Mouse (Mus musculus) midbrain, postnatal 0 days (tissue): ENCODE results near the gene Atf6. TPM values are rescaled to one million over a fixed set of nuclear protein-coding genes. Genes with fewer than 3 reads are reported as not detected.

ENCODE experiments used
- ATAC-seq: fragments of 200-750 bp; cut with Nextera tagmentation; 2 replicates; pipeline ENCODE4 v1.8.0; 2017; ENCODE audit warnings: moderate number of reproducible peaks, mild to moderate bottlenecking, moderate TSS enrichment, moderate library complexity; ENCODE audit not compliant: low FRiP score
- DNase-seq: peaks from one replicate; pipeline ENCODE4 v3.0.0-alpha.2; 2015; ENCODE audit warnings: low spot score
- H3K27ac ChIP-seq: fragments of 300-500 bp; sonication (generic); 2 replicates; pipeline ENCODE4 v1.5.1; 2014; ENCODE audit warnings: low read depth, mild to moderate bottlenecking, low read length, mixed read lengths
- H3K27me3 ChIP-seq: fragments of 300-500 bp; sonication (generic); 2 replicates; pipeline ENCODE4 v1.6.1; 2014; ENCODE audit warnings: low read length, control low read depth, mixed read lengths; ENCODE audit not compliant: insufficient read depth
- H3K36me3 ChIP-seq: fragments of 300-500 bp; sonication (generic); 2 replicates; pipeline ENCODE4 v1.6.1; 2014; ENCODE audit warnings: low read length, control low read depth, mixed read lengths; ENCODE audit not compliant: insufficient read depth
- H3K4me1 ChIP-seq: fragments of 300-500 bp; sonication (generic); 2 replicates; pipeline ENCODE4 v1.6.1; 2014; ENCODE audit warnings: mild to moderate bottlenecking, control low read depth, antibody characterized with exemption, low read length, mixed read lengths; ENCODE audit not compliant: insufficient read depth
- H3K4me2 ChIP-seq: fragments of 300-500 bp; sonication (generic); 2 replicates; pipeline ENCODE4 v1.6.1; 2014; ENCODE audit warnings: low read depth, mild to moderate bottlenecking, low read length, mixed read lengths; ENCODE audit not compliant: poor library complexity, severe bottlenecking
- H3K4me3 ChIP-seq: fragments of 300-500 bp; sonication (generic); 2 replicates; pipeline ENCODE4 v1.5.1; 2014; ENCODE audit warnings: low read depth, mild to moderate bottlenecking, low read length, moderate library complexity
- H3K9ac ChIP-seq: fragments of 300-500 bp; sonication (generic); replicated peaks from 2 replicates; pipeline ENCODE4 v1.6.1; 2014; ENCODE audit warnings: mild to moderate bottlenecking, low read length, moderate library complexity, mixed read lengths; ENCODE audit not compliant: poor library complexity, severe bottlenecking
- H3K9me3 ChIP-seq: fragments of 300-500 bp; sonication (generic); 2 replicates; pipeline ENCODE4 v1.6.1; 2016; ENCODE audit warnings: low read length, control low read depth
- CTCF ChIP-seq: IDR thresholded peaks from 2 replicates; pipeline ENCODE4 v1.5.1; 2016; ENCODE audit warnings: antibody characterized with exemption, mild to moderate bottlenecking
- WGBS: fragments of 180-500 bp; shearing (Covaris S2); extraction: QIAGEN DNeasy Blood & Tissue Kit; methylation state at CpG from one replicate; pipeline ENCODE4 v1.1.7; 2014; 5-methylcytosine and 5-hydroxymethylcytosine counted together
- polyA plus RNA-seq: library from polyadenylated mRNA; unstranded; fragments of >200 nt; fragmentation: Nextera tagmentation; extraction: Ambion mirVana; gene quantifications from 2 replicates; pipeline ENCODE4 v1.2.1, GENCODE M21; 2015
- total RNA-seq: library from RNA; depleted of rRNA; stranded (reverse); fragments of >200 nt; gene quantifications from 2 replicates; pipeline ENCODE4 v1.2.3, GENCODE M21; 2014

Gene Atf6
- total and polyA plus RNA-seq, 2 experiments from 2014 or later = 5.4 to 17.4 TPM

- Histone ChIP-seq H3K4me1 (no peaks in the 10 kb centered on the region), H3K4me2 (no peak overlapping the region), H3K36me3 (no peaks in the 10 kb centered on the region), H3K27ac (no peak overlapping the region), H3K27me3 (no peaks in the 10 kb centered on the region), H3K9me3 (no peaks in the 10 kb centered on the region), H3K9ac (no peak overlapping the region), H3K4me3 (no peak overlapping the region)
- ATAC-seq (no peak), DNase-seq (no peak)
- 89% methylated on average over 4 of the region's 4 CpGs for WGBS
- peak; percentile 27; the same call in 1 of the 2 replicates for TF ChIP-seq CTCF
These were observed 89.9 kb downstream of the Atf6 start for GRCm38 (mm10) chr1:170777688-170778087.

DNA sequence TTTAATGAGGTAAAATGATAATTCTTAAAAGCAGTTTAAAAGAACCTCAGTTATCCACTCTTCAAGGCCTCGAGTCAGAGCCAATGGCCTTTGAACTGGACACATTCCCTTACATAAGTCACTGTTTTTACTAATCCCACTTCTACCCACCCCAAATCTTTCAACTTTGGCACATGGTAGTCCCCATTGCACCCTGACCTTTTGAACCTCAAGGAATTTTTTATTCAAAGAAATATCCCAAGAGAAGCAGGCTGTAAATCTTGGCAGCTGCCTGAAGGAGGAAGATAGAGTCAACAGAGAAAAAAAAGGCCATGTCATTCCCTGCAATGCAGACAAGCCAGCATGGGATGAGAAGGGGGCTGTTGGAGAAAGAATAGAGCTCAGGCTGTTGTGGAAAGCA is 93.1 kb downstream of the Atf6 start:
- TF ChIP-seq CTCF = no peak
- ATAC-seq = no peak
- Histone ChIP-seq H3K27me3 (no peaks in the 10 kb centered on the region), H3K36me3 (no peaks in the 10 kb centered on the region), H3K4me3 (no peak overlapping the region), H3K9me3 (no peaks in the 10 kb centered on the region), H3K4me1 (no peaks in the 10 kb centered on the region), H3K27ac (no peak overlapping the region), H3K9ac (no peak overlapping the region), H3K4me2 (no peak overlapping the region)
- no peak for DNase-seq
- 64% methylated on average over 1 of the region's 1 CpGs for WGBS

DNA sequence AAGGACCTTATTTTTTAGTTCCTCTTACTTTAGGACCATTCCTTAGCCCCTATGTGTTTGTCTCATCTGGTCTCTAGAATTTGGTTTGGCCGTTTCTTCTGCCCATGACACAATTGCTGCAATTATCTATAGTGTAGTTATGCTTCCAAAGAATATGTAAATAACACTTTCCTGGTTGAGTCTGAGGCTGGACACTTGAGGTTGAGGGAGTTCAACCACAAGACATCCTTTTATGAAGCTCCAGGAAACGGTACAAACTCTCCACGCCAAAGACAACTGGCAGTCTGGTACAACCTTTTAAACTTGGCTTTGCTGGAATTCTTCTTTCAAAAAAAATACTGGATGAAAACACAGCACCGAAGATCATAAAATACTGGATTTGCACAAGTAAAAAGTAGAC is 94.1 kb downstream of the Atf6 start:
- Histone ChIP-seq H3K36me3 (no peaks in the 10 kb centered on the region), H3K4me3 (no peak overlapping the region), H3K4me2 (no peak overlapping the region), H3K27ac (no peak overlapping the region), H3K9ac (no peak overlapping the region), H3K9me3 (no peaks in the 10 kb centered on the region), H3K27me3 (no peaks in the 10 kb centered on the region), H3K4me1 (no peaks in the 10 kb centered on the region)
- DNase-seq (no peak), ATAC-seq (no peak)
- WGBS = 93% methylated on average over 4 of the region's 4 CpGs
- TF ChIP-seq CTCF = no peak

DNA sequence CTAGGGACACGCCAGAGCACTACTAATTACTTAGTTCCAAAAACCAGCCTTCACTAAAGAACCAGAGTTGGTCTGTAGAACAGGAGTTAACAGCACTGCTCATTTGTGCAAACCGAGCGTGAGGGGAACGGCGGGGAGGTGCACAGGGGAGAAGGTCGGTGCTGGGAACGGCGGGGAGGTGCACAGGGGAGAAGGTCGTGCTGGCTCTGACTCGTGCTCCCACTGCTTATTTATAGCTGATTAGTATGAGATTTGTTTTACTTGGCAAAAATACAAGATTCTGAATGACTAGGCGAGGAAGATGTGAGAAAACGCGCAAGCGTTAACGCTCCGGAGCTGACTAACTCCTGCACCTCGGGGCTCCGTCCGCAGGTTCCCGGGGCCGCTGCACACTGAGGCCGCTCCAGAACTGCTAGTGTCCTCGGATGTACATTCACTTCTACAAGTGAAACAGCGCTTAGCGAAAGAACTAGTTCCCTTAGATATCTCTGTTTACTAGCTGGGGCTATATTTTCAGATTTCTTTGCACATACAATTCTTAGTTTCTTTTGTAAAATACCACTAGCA is 96.1 kb downstream of the Atf6 start:
- Histone ChIP-seq H3K36me3 (no peaks in the 10 kb centered on the region), H3K4me1 (no peaks in the 10 kb centered on the region), H3K9me3 (no peaks in the 10 kb centered on the region), H3K4me3 (no peak overlapping the region), H3K27me3 (no peaks in the 10 kb centered on the region), H3K9ac (no peak overlapping the region), H3K4me2 (no peak overlapping the region), H3K27ac (no peak overlapping the region)
- WGBS = 77% methylated on average over 25 of the region's 25 CpGs
- no peak for TF ChIP-seq CTCF
- DNase-seq (no peak), ATAC-seq (no peak)

- WGBS = 95% methylated on average over 14 of the region's 14 CpGs
- Histone ChIP-seq H3K4me2 (no peak overlapping the region), H3K4me3 (no peak overlapping the region), H3K36me3 (no peaks in the 10 kb centered on the region), H3K4me1 (no peaks in the 10 kb centered on the region), H3K27me3 (no peaks in the 10 kb centered on the region), H3K27ac (no peak overlapping the region), H3K9me3 (no peaks in the 10 kb centered on the region), H3K9ac (no peak overlapping the region)
- no peak for ATAC-seq
- no peak for DNase-seq
- no peak for TF ChIP-seq CTCF
These were observed 96.9 kb downstream of the Atf6 start for GRCm38 (mm10) chr1:170770691-170771090.

- Histone ChIP-seq H3K4me1 (no peaks in the 10 kb centered on the region), H3K36me3 (no peaks in the 10 kb centered on the region), H3K9me3 (no peaks in the 10 kb centered on the region), H3K4me2 (no peak overlapping the region), H3K9ac (no peak overlapping the region), H3K27me3 (no peaks in the 10 kb centered on the region), H3K27ac (no peak overlapping the region), H3K4me3 (no peak overlapping the region)
- TF ChIP-seq CTCF = no peak
- no peak for ATAC-seq
- no peak for DNase-seq
- 60% methylated on average over 2 of the region's 2 CpGs for WGBS
These were observed 100.6 kb downstream of the Atf6 start for GRCm38 (mm10) chr1:170766997-170767396.
